17 mouse cellular contexts compared by ENCODE assay signal in the genomic region with DNA sequence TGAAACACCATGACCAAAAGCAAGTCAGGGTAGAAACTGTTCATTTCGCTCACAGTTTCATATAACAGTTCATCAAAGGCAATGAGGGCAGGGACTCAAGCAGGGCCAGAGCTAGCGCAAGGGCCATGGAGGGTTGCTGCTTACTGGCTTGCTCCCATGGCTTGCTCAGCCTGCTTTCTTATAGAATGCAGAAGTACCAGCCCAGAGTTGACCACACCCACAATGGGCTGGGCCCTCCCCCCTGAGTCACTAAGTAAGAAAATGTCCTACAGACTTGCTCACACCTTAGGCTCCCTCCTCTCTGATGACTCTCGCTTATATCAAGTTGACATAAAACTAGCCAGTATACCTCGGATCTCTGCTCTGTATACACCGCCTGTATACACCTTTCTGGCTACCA.
A peak's percentile ranks its signal among the peaks of the same experiment; 100 is the strongest.
DNase-seq lines count a peak whose midpoint lies in the region; ATAC-seq and TF ChIP-seq lines count a peak whose summit lies in the region.
"Had no signal": no experiment of that assay in that cellular context is flagged by ENCODE, and none has a peak within 500 bp of the region (broad histone marks: within the 10 kb centered on the region; RNA-seq: fewer than 3 reads in every experiment).

No protein-coding gene starts in this region.

- no peaks in the 10 kb centered on the region for H3K79me2 ChIP-seq in heart, adult 2 months (replicated peaks; ENCODE audit: control insufficient read depth, insufficient read depth, low read length)
- no peaks in the 10 kb centered on the region for H3K79me2 ChIP-seq in CH12.LX (replicated peaks; ENCODE audit: control insufficient read depth, extremely low read depth, insufficient read depth, poor library complexity, severe bottlenecking)

- H3K36me3 ChIP-seq in heart, embryonic 16.5 days (ENCODE audit: control insufficient read depth, insufficient read depth): no peaks in the 10 kb centered on the region
- no peaks in the 10 kb centered on the region for H3K36me3 ChIP-seq in heart, adult 2 months (ENCODE audit: control insufficient read depth, insufficient read depth, low read length)
- H3K36me3 ChIP-seq in CH12.LX (replicated peaks in 1 of 2; ENCODE audit: control insufficient read depth in 1 of 2, insufficient read depth in 1 of 2, low read length in 1 of 2) (no peaks in the 10 kb centered on the region), ES-E14 (ENCODE audit: control insufficient read depth, insufficient read depth, low read length, poor library complexity, severe bottlenecking) (no peaks in the 10 kb centered on the region)
- H3K36me3 ChIP-seq: embryonic facial prominence, embryonic 10.5 days; hindbrain, embryonic 10.5 days; intestine, embryonic 15.5 days; liver, embryonic 12.5 days had no signal

- H3K4me2 ChIP-seq in heart, embryonic 16.5 days (ENCODE audit: low read depth, low read length): no peak overlapping the region
- no peak overlapping the region for H3K4me2 ChIP-seq in CH12.LX (ENCODE audit: insufficient read depth, low read depth, poor library complexity, severe bottlenecking)
- H3K4me2 ChIP-seq: intestine, embryonic 15.5 days; liver, embryonic 12.5 days had no signal

- no peak for ATAC-seq in heart, embryonic 16.5 days (replicated peaks; ENCODE audit: extremely low read depth, insufficient read depth, low FRiP score)
- ATAC-seq in megakaryocyte, adult 5-6 weeks (ENCODE audit: poor library complexity, severe bottlenecking): peak; percentile 45; the same call in 1 of the 2 replicates
- ATAC-seq: activated CD4-positive, CD25-positive, alpha-beta regulatory T cell, adult 4 months; liver, embryonic 12.5 days had no signal

- in situ Hi-C loops in CH12.LX (cut with MboI; ENCODE audit: low pct_ligation_motif_present, low pct_unique_long_range_greater_than_20kb, low sequenced_read_pairs) (no loop called here), ES-E14 (cut with MboI; ENCODE audit: low sequenced_read_pairs in 2 of 2, unreplicated experiment in 2 of 2) (no loop called here)

- TF ChIP-seq POLR2A in heart, adult 2 months (IDR thresholded peaks at IDR 0.05; ENCODE audit: insufficient read depth, low read depth, low read length): no peak
- no peak for TF ChIP-seq POLR2A in CH12.LX (IDR thresholded peaks at IDR 0.05; ENCODE audit: low read depth, low read length)

- H3K27me3 ChIP-seq in heart, embryonic 16.5 days (ENCODE audit: control insufficient read depth, insufficient read depth, low read length): no peaks in the 10 kb centered on the region
- H3K27me3 ChIP-seq in heart, adult 2 months (ENCODE audit: control insufficient read depth, insufficient read depth, low read length): no peaks in the 10 kb centered on the region
- H3K27me3 ChIP-seq in CH12.LX (replicated peaks): peaks cover 86% of the 10 kb centered on the region
- H3K27me3 ChIP-seq: liver, embryonic 12.5 days had no signal

- no peak overlapping the region for H3K4me3 ChIP-seq in heart, embryonic 16.5 days (ENCODE audit: low read length)
- H3K4me3 ChIP-seq in heart, adult 2 months: no peak overlapping the region
- H3K4me3 ChIP-seq in CH12.LX (replicated peaks in 1 of 3; ENCODE audit: low read depth in 2 of 3, low read length in 2 of 3, poor library complexity in 1 of 3): no peak overlapping the region
- H3K4me3 ChIP-seq in ES-E14 (ENCODE audit: insufficient read depth in 1 of 2, low read depth in 1 of 2, low read length in 2 of 2, poor library complexity in 1 of 2, severe bottlenecking in 1 of 2): no peak overlapping the region
- H3K4me3 ChIP-seq: embryonic facial prominence, embryonic 10.5 days; gastrocnemius, adult 2 months; hindbrain, embryonic 10.5 days; intestine, embryonic 15.5 days; liver, embryonic 12.5 days had no signal

- no peak for TF ChIP-seq RAD21 in CH12.LX (IDR thresholded peaks at IDR 0.05; ENCODE audit: low read depth, low read length)

- no peaks in the 10 kb centered on the region for H3K9me3 ChIP-seq in heart, embryonic 16.5 days (replicated peaks; ENCODE audit: control insufficient read depth, low read length)
- no peaks in the 10 kb centered on the region for H3K9me3 ChIP-seq in CH12.LX (replicated peaks; ENCODE audit: low read length)
- H3K9me3 ChIP-seq in ES-E14 (ENCODE audit: control insufficient read depth, insufficient read depth, low read depth, low read length): no peaks in the 10 kb centered on the region
- H3K9me3 ChIP-seq: embryonic facial prominence, embryonic 10.5 days; hindbrain, embryonic 10.5 days; intestine, embryonic 15.5 days; liver, embryonic 12.5 days had no signal

- TF ChIP-seq CTCF in heart, adult 2 months (IDR thresholded peaks at IDR 0.05): no peak
- no peak for TF ChIP-seq CTCF in CH12.LX (conservative IDR thresholded peaks at IDR 0.05 in 1 of 2, IDR thresholded peaks at IDR 0.05 in 1 of 2; ENCODE audit: low read depth in 2 of 2, low read length in 2 of 2)

- intact Hi-C loops in heart, adult 2 months (cut with DNase I): loop anchor here (10.0 kb wide), 1 partner anchor 55 kb away; no protein-coding TSS in a partner anchor

- no peak overlapping the region for H3K9ac ChIP-seq in heart, embryonic 16.5 days (ENCODE audit: low read length)
- no peak overlapping the region for H3K9ac ChIP-seq in heart, adult 2 months (ENCODE audit: low read depth, low read length)
- H3K9ac ChIP-seq in CH12.LX (ENCODE audit: insufficient read depth, low read depth) (no peak overlapping the region), ES-E14 (ENCODE audit: insufficient read depth, low read depth, low read length, poor library complexity, severe bottlenecking) (no peak overlapping the region)
- H3K9ac ChIP-seq: intestine, embryonic 15.5 days; liver, embryonic 12.5 days had no signal

- no peak for DNase-seq in heart, adult 2 months
- DNase-seq in CH12.LX (ENCODE audit: extremely low read depth) (peak; percentile 15), ES-E14 (ENCODE audit: low read depth, low spot score) (peak; percentile 42)
- no peak for DNase-seq in urinary bladder, adult 18-20 months (ENCODE audit: low spot score in 2 of 2)
- no peak for DNase-seq in kidney, adult 8-10 months
- DNase-seq: cerebellum, postnatal 14 days; layer of hippocampus, adult 9-11 months; left cerebral cortex, postnatal 4 days had no signal

- no peak for TF ChIP-seq EP300 in heart, adult 2 months (IDR thresholded peaks at IDR 0.05; ENCODE audit: insufficient read depth, low read depth, low read length)
- TF ChIP-seq EP300 in CH12.LX (IDR thresholded peaks at IDR 0.05; ENCODE audit: low read length): no peak

- WGBS in heart, embryonic 16.5 days: 87% methylated on average over 5 of the region's 5 CpGs
- 89% methylated on average over 5 of the region's 5 CpGs for WGBS in heart, adult 2 months

- dilution Hi-C loops in CH12.LX (cut with MboI; ENCODE audit: extremely low pct_ligation_motif_present, extremely low pct_unique_long_range_greater_than_20kb, low sequenced_read_pairs): no loop called here

- H3K4me1 ChIP-seq in heart, embryonic 16.5 days (ENCODE audit: control insufficient read depth, insufficient read depth, low read length): no peaks in the 10 kb centered on the region
- H3K4me1 ChIP-seq in heart, adult 2 months (ENCODE audit: control insufficient read depth, insufficient read depth, low read length): peaks cover 2% of the 10 kb centered on the region
- H3K4me1 ChIP-seq in CH12.LX (ENCODE audit: control insufficient read depth in 1 of 2, insufficient read depth in 2 of 2) (peaks cover 0 to 7% of the 10 kb centered on the region in 2 experiments; a peak in 1 of 4 replicates), ES-E14 (ENCODE audit: control insufficient read depth in 2 of 2, insufficient read depth in 2 of 2, low read length in 2 of 2, poor library complexity in 1 of 2) (peaks cover 5 to 12% of the 10 kb centered on the region in 2 experiments; a peak in 2 of 4 replicates)
- H3K4me1 ChIP-seq: liver, embryonic 12.5 days had no signal

- peak overlapping the region; percentile 34; the same call in 1 of the 2 replicates for H3K27ac ChIP-seq in heart, embryonic 16.5 days (ENCODE audit: low read length)
- H3K27ac ChIP-seq in heart, adult 2 months: no peak overlapping the region
- H3K27ac ChIP-seq in CH12.LX (ENCODE audit: insufficient read depth, low read depth) (no peak overlapping the region), ES-E14 (ENCODE audit: insufficient read depth, low read depth, low read length, poor library complexity, severe bottlenecking) (no peak overlapping the region)
- H3K27ac ChIP-seq: embryonic facial prominence, embryonic 10.5 days; gastrocnemius, adult 2 months; hindbrain, embryonic 10.5 days; intestine, embryonic 15.5 days; kidney, postnatal 0 days; liver, embryonic 12.5 days had no signal

TF ChIP-seq in CH12.LX, 34 proteins besides CTCF, POLR2A, EP300 and RAD21 (continues in another document):
- TF ChIP-seq NRF1 (IDR thresholded peaks at IDR 0.05; ENCODE audit: low read depth, low read length) (no peak), ZNF384 (IDR thresholded peaks at IDR 0.05; ENCODE audit: low read depth, low read length) (no peak), MXI1 (IDR thresholded peaks at IDR 0.05; ENCODE audit: low read depth, low read length) (no peak), KAT2A (IDR thresholded peaks at IDR 0.05; ENCODE audit: insufficient replicate concordance, low read length) (no peak), CHD1 (IDR thresholded peaks at IDR 0.05; ENCODE audit: low read depth, low read length) (no peak), PAX5 (IDR thresholded peaks at IDR 0.05; ENCODE audit: low read length) (no peak), ZMIZ1 (IDR thresholded peaks at IDR 0.05; ENCODE audit: low read depth, low read length) (no peak), MEF2A (IDR thresholded peaks at IDR 0.05; ENCODE audit: borderline replicate concordance, low read depth, low read length) (no peak), USF2 (conservative IDR thresholded peaks at IDR 0.05; ENCODE audit: low read depth, low read length) (no peak), MAFK (IDR thresholded peaks at IDR 0.05; ENCODE audit: insufficient replicate concordance, low read length) (no peak)

TF ChIP-seq in ES-E14, 5 proteins besides CTCF, POLR2A, EP300 and RAD21:
- TF ChIP-seq ZC3H11A (IDR thresholded peaks at IDR 0.05; ENCODE audit: borderline replicate concordance, low read depth, low read length) (no peak), CHD2 (IDR thresholded peaks at IDR 0.05; ENCODE audit: low read depth, low read length) (no peak), ZNF384 (IDR thresholded peaks at IDR 0.05; ENCODE audit: low read depth, low read length) (no peak), HCFC1 (IDR thresholded peaks at IDR 0.05; ENCODE audit: borderline replicate concordance, insufficient read depth, low read length) (no peak), MAFK (IDR thresholded peaks at IDR 0.05; ENCODE audit: insufficient read depth, low read depth, low read length) (no peak)
TF ChIP-seq in ES-E14: peak in this region for 0.

Comparison
In these comparisons a context has a peak if more than half of its experiments do, and no peak if none do; other contexts are left out.
1. DNase-seq: peak in CH12.LX (single experiment) and ES-E14 (single experiment); none in heart, adult 2 months (0 of 2), urinary bladder, adult 18-20 months (0 of 2) and kidney, adult 8-10 months (0 of 2).